Mouse (Mus musculus) lung, postnatal 0 days (tissue): ENCODE data around the gene Gfap. TPM values are rescaled to one million over a fixed set of nuclear protein-coding genes. Genes with fewer than 3 reads are reported as not detected.

ENCODE experiments used
- ATAC-seq: fragments of 200-750 bp; cut with Nextera tagmentation; 2 replicates; pipeline ENCODE4 v1.8.0; 2017; ENCODE audit warnings: moderate library complexity
- DNase-seq: peaks from one replicate; pipeline ENCODE4 v3.0.0-alpha.2; 2016; ENCODE audit warnings: low spot score
- H3K27ac ChIP-seq: fragments of 300-500 bp; sonication (generic); 2 replicates; pipeline ENCODE4 v1.5.1; 2014; ENCODE audit warnings: antibody characterized with exemption, mild to moderate bottlenecking, low read length, mixed read lengths
- H3K27me3 ChIP-seq: fragments of 300-500 bp; sonication (generic); replicated peaks from 2 replicates; pipeline ENCODE4 v1.6.1; 2014; ENCODE audit warnings: low read length, mixed read lengths; ENCODE audit not compliant: insufficient read depth
- H3K36me3 ChIP-seq: fragments of 300-500 bp; sonication (generic); 2 replicates; pipeline ENCODE4 v1.6.1; 2014; ENCODE audit warnings: low read length, mixed read lengths; ENCODE audit not compliant: insufficient read depth
- H3K4me1 ChIP-seq: fragments of 300-500 bp; sonication (generic); 2 replicates; pipeline ENCODE4 v1.6.1; 2014; ENCODE audit warnings: antibody characterized with exemption, low read depth, low read length, mixed read lengths; ENCODE audit not compliant: insufficient read depth
- H3K4me2 ChIP-seq: fragments of 300-500 bp; sonication (generic); replicated peaks from 2 replicates; pipeline ENCODE4 v1.6.1; 2014; ENCODE audit warnings: low read depth, mild to moderate bottlenecking, low read length, moderate library complexity, mixed read lengths
- H3K4me3 ChIP-seq: fragments of 300-500 bp; sonication (generic); 2 replicates; pipeline ENCODE4 v1.5.1; 2014; ENCODE audit warnings: low read depth, low read length
- H3K9ac ChIP-seq: fragments of 300-500 bp; sonication (generic); replicated peaks from 2 replicates; pipeline ENCODE4 v1.6.1; 2014; ENCODE audit warnings: low read depth, mild to moderate bottlenecking
- H3K9me3 ChIP-seq: fragments of 300-500 bp; sonication (generic); 2 replicates; pipeline ENCODE4 v1.6.1; 2016; ENCODE audit warnings: low read length, mixed read lengths
- CTCF ChIP-seq: IDR thresholded peaks from 2 replicates; pipeline ENCODE4 v1.5.1; 2016; ENCODE audit warnings: antibody characterized with exemption, mild to moderate bottlenecking
- EP300 ChIP-seq: IDR thresholded peaks from 2 replicates; pipeline ENCODE4 v1.6.1; 2016; ENCODE audit warnings: antibody characterized with exemption, mild to moderate bottlenecking, control low read depth
- WGBS: fragments of 180-500 bp; shearing (Covaris S2); extraction: QIAGEN DNeasy Blood & Tissue Kit; methylation state at CpG from one replicate; pipeline ENCODE4 v1.1.7; 2014; 5-methylcytosine and 5-hydroxymethylcytosine counted together
- polyA plus RNA-seq: library from polyadenylated mRNA; unstranded; fragments of >200 nt; fragmentation: Nextera tagmentation; extraction: Ambion mirVana; gene quantifications from 2 replicates; pipeline ENCODE4 v1.2.1, GENCODE M21; 2015

Gene Gfap
- polyA plus RNA-seq, 1 experiment from 2014 or later, result 0.12 TPM

DNA sequence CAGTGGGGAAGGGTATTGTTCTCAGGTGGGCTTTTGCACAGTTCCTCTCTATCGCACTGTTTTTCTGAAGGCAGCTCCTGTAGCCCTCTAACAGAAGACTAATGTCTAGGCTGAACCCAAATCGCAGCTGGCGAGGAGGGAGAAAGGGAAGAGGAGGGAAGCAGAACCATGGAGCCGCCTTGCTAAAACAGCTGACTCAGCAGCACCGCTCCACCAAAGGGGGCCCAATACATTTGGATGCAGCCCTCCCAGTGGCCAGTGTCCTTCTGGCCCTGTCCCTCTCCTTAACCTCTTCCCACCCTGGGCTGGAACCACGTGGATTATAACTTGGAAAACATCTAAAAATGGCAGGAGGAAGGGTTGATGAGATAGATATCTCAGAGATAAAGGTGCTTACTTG lies 40.5 kb upstream of the Gfap start:
- no peaks in the 10 kb centered on the region for H3K9me3 ChIP-seq
- DNase-seq, result no peak
- no peaks in the 10 kb centered on the region for H3K36me3 ChIP-seq
- no peak for ATAC-seq
- TF ChIP-seq CTCF (no peak), EP300 (no peak)
- no peak overlapping the region for H3K4me3 ChIP-seq
- H3K27ac ChIP-seq, result no peak overlapping the region
- H3K27me3 ChIP-seq, result peaks cover 28% of the 10 kb centered on the region
- no peak overlapping the region for H3K4me2 ChIP-seq
- H3K9ac ChIP-seq, result no peak overlapping the region
- peaks cover 7% of the 10 kb centered on the region for H3K4me1 ChIP-seq
- 59% methylated on average over 6 of the region's 6 CpGs for WGBS

DNA sequence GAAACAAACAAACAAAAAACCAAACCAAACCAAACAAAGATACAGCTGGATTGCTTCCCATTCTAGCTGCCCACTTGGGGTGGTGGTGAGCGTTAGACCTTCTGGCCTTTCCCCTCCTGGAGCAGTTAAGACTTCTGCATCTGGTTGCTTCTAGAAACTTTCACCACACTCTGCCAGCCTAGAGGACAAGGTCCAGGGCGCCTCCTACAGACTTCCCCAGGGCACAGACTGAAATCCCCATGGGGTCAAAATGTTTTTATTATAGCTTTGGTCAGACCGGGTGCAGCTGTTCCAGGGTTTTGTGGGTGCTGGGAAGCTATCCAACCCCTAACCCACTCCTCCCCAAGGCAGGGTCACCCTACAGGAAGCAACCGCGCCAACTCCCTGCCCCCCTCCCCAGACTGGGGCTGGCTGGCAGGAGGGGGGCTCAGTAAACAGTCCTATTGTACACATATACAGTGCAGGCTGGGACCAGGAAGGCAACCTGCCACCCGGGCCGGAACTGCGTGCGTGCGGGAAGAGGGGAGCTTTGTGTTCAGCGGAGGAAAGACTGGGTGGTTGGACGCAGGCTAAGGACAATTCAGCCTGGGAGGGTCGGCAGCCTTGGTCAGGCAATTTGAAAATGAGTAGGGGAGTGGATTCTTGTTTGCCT lies 38.4 kb upstream of the Gfap start:
- H3K4me1 ChIP-seq, result peaks cover 3% of the 10 kb centered on the region; the same call in 1 of the 2 replicates
- peaks cover 8% of the 10 kb centered on the region for H3K27me3 ChIP-seq
- no peaks in the 10 kb centered on the region for H3K36me3 ChIP-seq
- WGBS, result 18% methylated on average over 13 of the region's 13 CpGs
- H3K4me3 ChIP-seq, result no peak overlapping the region
- H3K4me2 ChIP-seq, result peak overlapping the region; percentile 17; the same call in 1 of the 2 replicates
- no peak overlapping the region for H3K27ac ChIP-seq
- H3K9me3 ChIP-seq, result no peaks in the 10 kb centered on the region
- no peak overlapping the region for H3K9ac ChIP-seq
- ATAC-seq (peak; percentile 43), DNase-seq (no peak)
- TF ChIP-seq EP300 (no peak), CTCF (peak; percentile 27)

DNA sequence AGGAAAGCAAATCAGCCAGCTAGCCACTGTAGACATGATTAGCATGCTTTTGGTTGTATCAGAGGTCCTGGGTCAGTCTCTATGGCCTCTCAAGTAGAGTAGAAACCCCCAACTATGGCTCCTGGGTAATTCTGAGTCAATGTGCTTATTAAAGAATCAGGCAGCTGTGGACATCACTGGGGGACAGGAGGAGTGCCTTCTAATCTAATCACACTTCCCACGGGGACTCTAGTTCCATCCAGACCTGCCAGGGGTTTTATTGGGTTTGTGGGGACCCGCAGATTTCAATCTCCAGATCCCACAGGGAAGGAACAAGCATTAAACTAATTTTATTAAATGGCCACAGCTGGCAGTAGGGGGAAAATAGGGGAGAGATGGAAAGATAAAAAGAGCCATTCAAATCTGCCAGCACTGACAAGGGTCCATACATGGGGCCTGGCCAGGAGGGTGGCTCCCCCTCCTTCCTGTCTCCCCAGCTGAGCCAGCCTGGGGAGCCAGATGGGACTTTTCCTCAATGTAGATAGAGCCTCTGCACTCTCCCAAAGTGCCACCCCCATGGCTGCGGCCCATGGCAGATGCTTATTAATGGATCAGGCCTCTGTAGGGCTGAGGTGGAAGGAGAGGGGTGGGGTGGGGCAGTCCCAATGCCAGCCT lies 36.9 kb upstream of the Gfap start:
- Histone ChIP-seq H3K27me3 (0 out of 2 replicates have a peak, but pooled peaks cover 3% of the 10 kb centered on the region), H3K4me1 (peaks cover 3% of the 10 kb centered on the region; the same call in 1 of the 2 replicates), H3K9ac (no peak overlapping the region), H3K27ac (no peak overlapping the region), H3K4me3 (no peak overlapping the region), H3K4me2 (no peak overlapping the region), H3K36me3 (no peaks in the 10 kb centered on the region), H3K9me3 (no peaks in the 10 kb centered on the region)
- TF ChIP-seq CTCF (no peak), EP300 (no peak)
- DNase-seq (no peak), ATAC-seq (no peak)
- WGBS, result 72% methylated on average over 3 of the region's 3 CpGs

DNA sequence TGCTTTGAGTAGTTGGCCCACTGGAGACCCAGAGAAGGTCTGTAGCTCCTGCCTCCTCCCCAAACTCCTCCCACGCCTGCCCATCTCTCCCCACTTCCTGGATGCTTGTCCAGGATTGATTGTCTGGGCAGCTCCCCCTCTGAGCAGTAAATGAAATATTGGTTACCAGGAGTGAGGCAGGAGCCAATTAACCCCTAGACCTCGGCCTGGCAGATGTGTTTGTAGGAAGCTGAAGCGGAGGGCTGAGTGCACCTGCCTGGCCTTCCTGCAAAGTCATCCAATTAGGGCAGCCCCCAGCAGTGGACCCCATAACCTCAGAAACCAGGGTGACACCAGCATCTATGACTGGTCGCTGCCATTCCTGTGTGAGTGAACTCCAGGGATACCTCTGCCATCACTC lies 35.6 kb upstream of the Gfap start:
- TF ChIP-seq EP300 (no peak), CTCF (no peak)
- DNase-seq (no peak), ATAC-seq (no peak)
- WGBS, result 31% methylated on average over 4 of the region's 4 CpGs
- no peak overlapping the region for H3K4me3 ChIP-seq
- no peaks in the 10 kb centered on the region for H3K27me3 ChIP-seq
- no peaks in the 10 kb centered on the region for H3K36me3 ChIP-seq
- no peak overlapping the region for H3K4me2 ChIP-seq
- peaks cover 3% of the 10 kb centered on the region; the same call in 1 of the 2 replicates for H3K4me1 ChIP-seq
- no peak overlapping the region for H3K9ac ChIP-seq
- no peaks in the 10 kb centered on the region for H3K9me3 ChIP-seq
- no peak overlapping the region for H3K27ac ChIP-seq

DNA sequence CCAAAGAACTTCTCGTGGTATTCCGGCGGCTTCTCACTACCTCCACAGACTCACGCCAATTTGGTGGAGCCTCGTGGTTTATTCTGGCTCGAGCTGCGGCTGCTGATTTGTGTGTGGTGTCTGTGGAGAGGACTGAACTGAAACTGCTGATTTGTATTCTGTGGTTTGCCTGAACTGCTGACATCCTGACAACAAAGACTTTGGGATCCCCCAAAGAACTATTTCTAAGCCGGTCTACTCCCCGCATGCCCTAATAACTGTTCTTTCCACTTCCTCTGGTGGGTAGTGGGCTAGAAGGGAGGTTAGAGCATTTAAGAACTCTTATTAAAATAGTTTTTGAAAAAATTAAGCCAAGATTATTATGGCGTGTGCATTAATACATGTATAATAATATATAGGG lies 30.0 kb upstream of the Gfap start:
- no peak for TF ChIP-seq CTCF
- TF ChIP-seq EP300, result no peak
- ATAC-seq (no peak), DNase-seq (no peak)

DNA sequence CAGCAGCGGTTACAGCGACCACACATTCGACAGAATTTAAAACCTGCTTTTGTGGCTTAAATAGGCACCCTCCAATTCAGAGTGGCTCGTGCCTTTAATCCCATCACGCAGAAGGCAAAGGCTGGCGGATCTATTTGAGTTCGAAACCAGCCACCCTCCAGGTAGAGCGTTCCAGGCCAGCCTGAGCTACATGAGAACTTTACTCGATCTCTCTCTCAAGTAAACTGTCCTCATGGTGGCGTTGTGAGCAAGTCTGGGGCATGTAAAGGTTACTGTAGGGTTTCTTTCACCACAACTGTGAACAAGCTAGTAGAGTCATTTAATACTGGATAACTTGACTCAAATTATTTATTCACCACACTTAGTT lies 24.6 kb upstream of the Gfap start:
- H3K27me3 ChIP-seq, result no peaks in the 10 kb centered on the region
- no peak overlapping the region for H3K9ac ChIP-seq
- DNase-seq (peak; percentile 64), ATAC-seq (peak; percentile 71)
- H3K4me3 ChIP-seq, result peak overlapping the region; percentile 60
- no peak for TF ChIP-seq EP300
- TF ChIP-seq CTCF, result peak; percentile 58
- H3K27ac ChIP-seq, result peak overlapping the region; percentile 70
- peaks cover 2% of the 10 kb centered on the region; the same call in 1 of the 2 replicates for H3K4me1 ChIP-seq
- no peaks in the 10 kb centered on the region for H3K9me3 ChIP-seq
- WGBS, result 2% methylated on average over 10 of the region's 10 CpGs
- H3K4me2 ChIP-seq, result peak overlapping the region; percentile 68
- H3K36me3 ChIP-seq, result no peaks in the 10 kb centered on the region

More for the DNA sequence above, 30.0 kb upstream of the Gfap start:
- Histone ChIP-seq H3K9me3 (no peaks in the 10 kb centered on the region), H3K4me3 (no peak overlapping the region), H3K4me1 (no peaks in the 10 kb centered on the region), H3K27ac (no peak overlapping the region), H3K4me2 (no peak overlapping the region), H3K27me3 (no peaks in the 10 kb centered on the region), H3K9ac (no peak overlapping the region), H3K36me3 (no peaks in the 10 kb centered on the region)
- 87% methylated on average over 10 of the region's 10 CpGs for WGBS
